Mouse (Mus musculus): ENCODE measurements around the gene Hoxd13. TPM values are rescaled to one million over a fixed set of nuclear protein-coding genes. Genes with fewer than 3 reads are reported as not detected.

The Hoxd13 gene
- polyA plus RNA-seq, 1 experiment from 2014 or later: not detected

GRCm38 (mm10) chr2:74655821-74656631, 12.1 kb upstream of the Hoxd13 start:
- ATAC-seq (ENCODE audit: low FRiP score): peak; percentile 51; the same call in 1 of the 2 replicates
- Histone ChIP-seq H3K9ac (0 out of 2 replicates have a peak overlapping the region, but pooled peaks have one; percentile 17), H3K9me3 (0 out of 2 replicates have a peak, but pooled peaks cover 4% of the 10 kb centered on the region), H3K27ac (no peak overlapping the region), H3K27me3 (peaks cover 87% of the 10 kb centered on the region), H3K4me1 (peaks cover 14% of the 10 kb centered on the region), H3K4me2 (peak overlapping the region; percentile 52), H3K36me3 (replicated peaks) (no peaks in the 10 kb centered on the region), H3K4me3 (replicated peaks) (peak overlapping the region; percentile 36)
- WGBS: under 1% methylated on average over 68 of the region's 69 CpGs

DNA sequence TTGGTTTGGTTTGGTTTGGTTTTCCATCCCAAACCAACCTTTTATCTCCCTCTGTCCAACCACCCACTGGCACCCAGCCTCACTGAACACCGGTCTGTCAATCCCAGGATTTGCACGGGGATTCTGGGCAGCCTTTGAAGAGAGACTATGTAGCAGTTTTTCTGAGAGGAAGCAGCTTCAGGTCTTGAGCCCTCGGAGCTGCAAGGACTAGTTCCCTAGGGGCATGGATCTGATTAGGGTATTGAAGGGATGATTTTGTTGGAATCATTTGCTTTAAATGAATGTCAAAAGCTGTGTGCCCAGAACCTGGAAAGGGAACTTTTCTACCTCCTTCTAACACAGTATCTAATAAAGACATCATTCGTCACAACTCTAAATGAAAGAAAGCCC, 11.5 kb upstream of the Hoxd13 start:
- 2% methylated on average over 4 of the region's 4 CpGs for WGBS
- Histone ChIP-seq H3K27ac (no peak overlapping the region), H3K27me3 (peaks cover 89% of the 10 kb centered on the region), H3K4me3 (replicated peaks) (no peak overlapping the region), H3K4me1 (peaks cover 15% of the 10 kb centered on the region), H3K9me3 (0 out of 2 replicates have a peak, but pooled peaks cover 4% of the 10 kb centered on the region), H3K4me2 (no peak overlapping the region), H3K36me3 (replicated peaks) (no peaks in the 10 kb centered on the region), H3K9ac (no peak overlapping the region)
- no peak for ATAC-seq (ENCODE audit: low FRiP score)

- Histone ChIP-seq H3K36me3 (replicated peaks) (no peaks in the 10 kb centered on the region), H3K4me1 (peaks cover 17% of the 10 kb centered on the region), H3K9ac (no peak overlapping the region), H3K4me2 (no peak overlapping the region), H3K27me3 (peaks cover 89% of the 10 kb centered on the region), H3K9me3 (0 out of 2 replicates have a peak, but pooled peaks cover 4% of the 10 kb centered on the region), H3K27ac (no peak overlapping the region), H3K4me3 (replicated peaks) (peak overlapping the region; percentile 15; the same call in 1 of the 2 replicates)
- no peak for ATAC-seq (ENCODE audit: low FRiP score)
- 3% methylated on average over 60 of the region's 62 CpGs for WGBS
These were observed 10.7 kb upstream of the Hoxd13 start for GRCm38 (mm10) chr2:74657251-74658023.

DNA sequence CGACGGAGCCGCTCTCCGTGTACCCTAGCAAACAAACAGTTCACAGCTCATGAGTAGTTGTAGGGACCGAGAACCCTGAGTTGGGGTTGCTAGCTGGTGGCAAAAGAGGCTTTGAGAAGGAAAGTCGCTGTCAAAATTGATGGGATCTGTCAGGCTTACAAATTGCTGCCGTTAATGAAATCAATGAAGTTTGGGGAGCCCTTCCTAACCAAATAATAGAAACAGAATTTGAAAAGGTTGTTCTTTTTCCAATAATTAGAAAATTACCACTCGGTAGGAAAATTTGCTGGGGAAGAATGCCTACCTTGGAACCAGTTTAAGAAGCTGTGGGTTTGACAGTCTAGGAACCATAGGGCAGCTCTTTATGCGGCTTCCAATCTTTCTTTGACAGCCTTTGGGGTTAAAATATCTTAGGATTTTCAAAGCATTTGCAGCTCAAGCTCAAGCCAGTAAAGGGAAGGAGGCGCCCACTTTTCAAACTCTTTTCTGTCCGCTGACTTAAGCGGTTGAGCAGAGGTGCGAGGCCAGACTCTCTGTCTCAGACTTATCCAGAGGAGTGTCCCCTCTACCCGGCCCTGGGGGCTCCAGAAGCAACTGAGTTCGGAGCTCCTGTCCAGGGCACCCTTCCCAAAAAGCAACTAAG, 10.0 kb upstream of the Hoxd13 start:
- Histone ChIP-seq H3K36me3 (replicated peaks) (no peaks in the 10 kb centered on the region), H3K4me1 (peaks cover 17% of the 10 kb centered on the region), H3K27me3 (peaks cover 94% of the 10 kb centered on the region), H3K9me3 (0 out of 2 replicates have a peak, but pooled peaks cover 4% of the 10 kb centered on the region), H3K4me2 (no peak overlapping the region), H3K4me3 (replicated peaks) (peak overlapping the region; percentile 15; the same call in 1 of the 2 replicates), H3K27ac (no peak overlapping the region), H3K9ac (no peak overlapping the region)
- WGBS: under 1% methylated on average over 15 of the region's 15 CpGs
- no peak for ATAC-seq (ENCODE audit: low FRiP score)

- under 1% methylated on average over 47 of the region's 47 CpGs for WGBS
- Histone ChIP-seq H3K4me2 (no peak overlapping the region), H3K27me3 (peaks cover 98% of the 10 kb centered on the region), H3K4me3 (replicated peaks) (no peak overlapping the region), H3K4me1 (peaks cover 17% of the 10 kb centered on the region), H3K36me3 (replicated peaks) (no peaks in the 10 kb centered on the region), H3K9me3 (0 out of 2 replicates have a peak, but pooled peaks cover 4% of the 10 kb centered on the region), H3K27ac (no peak overlapping the region), H3K9ac (no peak overlapping the region)
- no peak for ATAC-seq (ENCODE audit: low FRiP score)
These were observed 9.3 kb upstream of the Hoxd13 start for GRCm38 (mm10) chr2:74658667-74659371.

DNA sequence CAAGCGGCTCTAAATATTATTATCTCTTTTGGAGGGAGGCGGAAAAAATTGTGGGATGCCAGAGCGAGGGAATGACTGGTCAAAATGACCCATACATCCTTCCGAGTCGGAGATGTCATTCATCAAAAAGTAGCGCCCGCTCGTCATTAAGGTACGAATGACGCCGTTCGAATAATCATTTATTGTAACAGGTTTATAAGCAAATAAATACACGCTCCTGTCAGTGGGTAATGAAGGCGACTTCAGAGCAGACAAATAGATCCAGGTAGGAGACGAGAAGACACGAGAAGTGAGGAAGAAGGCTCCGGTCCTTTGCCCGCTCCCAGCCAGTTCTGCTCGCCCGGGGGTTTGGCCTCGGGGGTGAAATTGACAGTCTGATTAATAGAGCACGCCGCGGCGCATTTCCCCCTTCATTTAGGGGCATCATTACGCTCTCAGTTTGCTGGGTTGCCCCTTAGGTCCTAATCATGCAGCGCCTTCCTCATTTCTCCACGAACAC, 8.6 kb upstream of the Hoxd13 start, which contains the start of gene Evx2:
Gene Evx2, minus strand, starts transcription at position 51 of the 499 bp plus-strand sequence.
- Histone ChIP-seq H3K9me3 (0 out of 2 replicates have a peak, but pooled peaks cover 4% of the 10 kb centered on the region), H3K27ac (no peak within 1 kb of the TSS), H3K4me3 (replicated peaks) (no peak within 1 kb of the TSS), H3K4me1 (peaks cover 17% of the 10 kb centered on the region), H3K27me3 (peaks cover 98% of the 10 kb centered on the region), H3K9ac (no peak within 1 kb of the TSS), H3K36me3 (replicated peaks) (no peaks in the 10 kb centered on the region), H3K4me2 (no peak within 1 kb of the TSS)
- ATAC-seq (ENCODE audit: low FRiP score): no peak
- WGBS: 2% methylated on average over 28 of the region's 28 CpGs

DNA sequence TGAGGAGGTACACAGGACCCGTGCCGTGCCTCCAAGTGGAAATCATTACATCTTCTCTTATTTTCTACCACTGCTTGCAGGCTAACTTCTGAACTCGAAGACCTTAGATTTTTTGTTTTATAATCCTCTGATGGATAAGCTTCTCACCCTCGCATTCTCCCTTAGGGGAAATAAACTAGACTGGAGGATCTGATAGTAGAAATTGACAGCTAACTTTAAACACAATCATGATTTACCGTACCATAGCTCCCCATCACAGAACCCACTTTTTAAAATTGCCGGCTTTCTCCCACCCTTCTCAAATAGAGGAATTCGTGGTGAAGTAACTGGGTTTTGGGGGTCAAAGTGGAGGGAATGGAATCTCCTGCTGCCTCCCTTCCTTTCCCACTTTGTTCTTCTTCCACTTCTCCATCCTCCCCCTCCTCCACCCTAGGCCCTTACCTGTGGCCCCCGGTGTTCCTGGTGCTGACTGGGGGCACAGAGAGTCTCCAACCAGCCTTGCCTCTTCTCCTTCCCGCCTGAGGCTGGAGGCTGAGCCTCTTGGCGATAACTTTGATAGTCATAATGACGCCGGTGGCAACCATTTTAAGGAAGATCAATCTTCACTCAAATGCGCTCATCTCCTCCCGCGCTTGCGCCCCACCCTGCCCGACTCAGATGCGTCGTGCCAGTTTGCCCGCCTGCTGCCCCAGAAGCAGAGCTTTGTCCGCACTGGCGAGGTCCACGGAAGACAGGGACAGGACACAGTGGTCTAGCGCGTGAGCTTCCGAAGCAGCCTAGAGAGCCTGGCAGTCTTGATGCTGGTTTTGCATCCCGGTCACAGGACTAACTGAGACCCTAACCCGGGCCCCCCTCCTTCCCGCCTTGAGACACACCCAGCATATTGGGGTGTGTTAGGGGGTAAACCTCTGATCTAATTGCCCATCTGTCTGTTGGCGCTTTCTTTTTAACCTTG, 7.4 kb upstream of the Hoxd13 start:
- 0 out of 2 replicates have a peak, but pooled peaks have one; percentile 20 for ATAC-seq (ENCODE audit: low FRiP score)
- no peak overlapping the region for H3K27ac ChIP-seq
- no peak overlapping the region for H3K9ac ChIP-seq
- no peak overlapping the region for H3K4me2 ChIP-seq
- no peaks in the 10 kb centered on the region for H3K9me3 ChIP-seq
- H3K4me3 ChIP-seq (replicated peaks): no peak overlapping the region
- H3K4me1 ChIP-seq: peaks cover 13% of the 10 kb centered on the region
- no peaks in the 10 kb centered on the region for H3K36me3 ChIP-seq (replicated peaks)
- WGBS: 3% methylated on average over 30 of the region's 30 CpGs
- H3K27me3 ChIP-seq: peaks cover 96% of the 10 kb centered on the region

DNA sequence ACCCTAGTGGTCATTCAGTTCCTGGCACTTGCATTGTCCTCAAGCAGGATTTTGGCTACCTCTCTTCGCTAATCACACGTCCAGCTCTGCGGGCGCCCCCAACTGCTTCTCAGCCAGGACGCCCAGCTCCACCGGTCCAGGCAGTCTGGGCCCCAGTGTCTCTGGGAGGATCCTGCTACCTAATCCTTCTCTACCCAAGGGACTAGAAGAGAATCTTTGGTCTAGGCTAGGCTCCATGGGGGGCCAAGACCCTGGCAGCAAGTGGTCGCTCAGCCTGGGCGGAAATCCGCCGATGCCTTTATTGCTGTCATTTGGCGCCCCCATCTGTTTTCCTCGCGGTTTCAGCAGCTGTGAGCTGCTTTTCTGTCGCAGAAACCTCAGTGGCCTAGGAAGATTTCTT, 6.4 kb upstream of the Hoxd13 start:
- Histone ChIP-seq H3K27ac (no peak overlapping the region), H3K27me3 (peaks cover 96% of the 10 kb centered on the region), H3K9me3 (no peaks in the 10 kb centered on the region), H3K9ac (no peak overlapping the region), H3K4me1 (peaks cover 8% of the 10 kb centered on the region; the same call in 1 of the 2 replicates), H3K36me3 (replicated peaks) (no peaks in the 10 kb centered on the region), H3K4me2 (peak overlapping the region; percentile 24; the same call in 1 of the 2 replicates), H3K4me3 (replicated peaks) (0 out of 2 replicates have a peak overlapping the region, but pooled peaks have one; percentile 11)
- peak; percentile 67 for ATAC-seq (ENCODE audit: low FRiP score)
- WGBS: under 1% methylated on average over 14 of the region's 14 CpGs

DNA sequence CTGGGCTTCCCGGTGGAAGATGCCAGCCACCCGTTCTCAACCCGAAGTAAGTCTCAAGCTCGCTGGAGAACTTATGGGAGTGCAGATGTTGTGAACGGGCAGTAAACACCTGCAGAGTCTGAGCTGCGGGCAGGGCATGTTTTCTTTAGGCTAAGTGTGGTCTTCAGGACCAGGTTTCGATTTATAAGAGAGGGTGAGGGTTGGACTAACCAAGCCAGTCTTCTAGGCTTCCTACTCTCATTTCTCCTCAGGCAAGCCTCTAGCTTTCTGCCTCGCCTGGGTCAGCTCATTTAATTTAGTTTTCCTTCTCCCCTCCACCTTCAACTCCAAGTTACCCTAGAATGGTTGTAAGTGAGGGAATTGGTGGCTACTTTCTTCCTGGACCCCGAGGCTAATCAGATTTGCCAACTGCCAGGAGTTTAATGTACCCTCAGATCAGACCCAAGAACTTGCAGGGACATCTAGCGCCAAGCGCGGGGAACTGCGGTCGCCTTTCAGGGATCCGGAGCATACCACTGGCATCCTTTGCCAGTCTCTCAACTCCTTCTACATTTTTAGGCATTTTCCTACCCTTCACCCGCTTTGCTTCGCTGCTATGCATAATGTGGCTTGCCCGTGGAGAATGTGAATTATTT, 4.7 kb upstream of the Hoxd13 start:
- Histone ChIP-seq H3K27me3 (peaks cover 98% of the 10 kb centered on the region), H3K4me2 (no peak overlapping the region), H3K9me3 (no peaks in the 10 kb centered on the region), H3K4me1 (peaks cover 11% of the 10 kb centered on the region), H3K36me3 (replicated peaks) (no peaks in the 10 kb centered on the region), H3K4me3 (replicated peaks) (no peak overlapping the region), H3K27ac (no peak overlapping the region), H3K9ac (no peak overlapping the region)
- 4% methylated on average over 18 of the region's 18 CpGs for WGBS
- no peak for ATAC-seq (ENCODE audit: low FRiP score)

DNA sequence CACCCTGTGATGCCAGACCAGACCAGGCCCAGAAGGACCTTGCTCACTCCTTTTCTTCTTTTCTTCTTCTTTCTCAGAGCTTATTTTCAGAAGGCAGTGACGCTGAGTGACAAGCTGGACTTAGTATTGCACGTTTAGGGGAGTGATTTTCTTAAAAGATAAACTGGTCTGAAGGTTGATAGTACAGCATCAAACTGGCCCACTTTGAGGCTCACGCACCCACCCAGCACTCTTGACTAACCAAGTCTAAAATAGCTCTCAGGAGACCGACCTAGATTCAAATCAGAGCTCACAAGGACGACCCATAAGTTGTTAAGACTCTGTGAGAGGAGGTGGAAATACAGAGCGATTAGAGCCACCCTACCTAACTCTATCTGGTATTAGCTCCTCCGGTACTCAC, 1.7 kb upstream of the Hoxd13 start:
- Histone ChIP-seq H3K27ac (no peak overlapping the region), H3K4me1 (peaks cover 14% of the 10 kb centered on the region), H3K4me3 (replicated peaks) (no peak overlapping the region), H3K9ac (no peak overlapping the region), H3K9me3 (no peaks in the 10 kb centered on the region), H3K4me2 (no peak overlapping the region), H3K27me3 (peaks cover 95% of the 10 kb centered on the region), H3K36me3 (replicated peaks) (no peaks in the 10 kb centered on the region)
- 1% methylated on average over 7 of the region's 7 CpGs for WGBS
- ATAC-seq (ENCODE audit: low FRiP score): no peak

Measured in forebrain, embryonic 12.5 days (tissue).